Mouse (Mus musculus): ENCODE measurements around the gene Skida1.

The Skida1 gene

GRCm38 (mm10) chr2:18055016-18055928, 6.4 kb upstream of the Skida1 start, which contains the start of gene Mllt10:
TSS of gene Mllt10 (plus strand) at chr2:18055237.
- no peak for DNase-seq

DNA sequence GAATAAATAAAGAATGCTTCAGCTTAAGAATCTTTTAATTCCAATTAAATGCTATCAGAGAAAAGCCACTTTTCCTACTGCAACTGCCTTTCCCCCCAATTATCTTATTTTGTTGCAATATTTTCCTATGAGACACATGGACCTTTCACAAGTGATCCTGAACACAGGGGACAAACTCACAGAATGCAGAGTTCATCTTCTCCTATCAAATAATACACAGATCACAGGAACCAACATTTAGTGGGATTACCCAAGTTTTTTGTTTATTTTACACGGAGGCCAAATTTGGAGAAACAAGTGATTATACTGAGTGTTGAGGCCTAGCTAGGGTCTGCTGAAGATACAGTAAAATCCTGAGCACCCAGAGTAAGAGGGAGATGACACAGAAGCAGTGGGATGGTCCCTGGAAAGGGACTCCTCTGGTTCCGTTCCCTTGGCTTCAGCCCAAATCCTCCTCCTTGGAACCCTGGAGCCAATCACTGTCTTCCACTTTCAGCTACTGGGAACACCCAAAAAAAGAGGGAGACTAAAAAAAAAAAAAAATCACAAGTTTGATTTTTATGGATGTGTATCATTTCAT, 5.2 kb upstream of the Skida1 start:
- DNase-seq = peak in 1 of 2 experiments; percentile 30

- no peak for DNase-seq
These were observed 4.5 kb upstream of the Skida1 start for GRCm38 (mm10) chr2:18053243-18053950.

GRCm38 (mm10) chr2:18052581-18052980, 3.7 kb upstream of the Skida1 start:
- no peak for DNase-seq

DNA sequence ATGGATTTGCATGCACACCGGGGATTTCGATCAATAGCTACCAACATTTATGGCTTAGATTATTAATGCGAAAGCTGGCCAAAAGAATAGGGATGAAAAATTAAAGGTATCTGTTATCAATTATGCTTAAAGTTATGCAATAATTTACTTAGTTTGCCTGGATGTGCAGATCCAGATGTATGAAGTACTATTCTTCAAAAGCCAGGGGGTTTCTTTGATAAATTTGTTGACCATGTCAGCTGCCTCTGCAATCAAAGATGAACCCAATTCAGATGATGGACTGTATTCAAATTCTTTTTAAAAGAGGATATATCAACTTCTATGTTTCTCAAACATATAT, 3.0 kb upstream of the Skida1 start:
- no peak for DNase-seq

DNA sequence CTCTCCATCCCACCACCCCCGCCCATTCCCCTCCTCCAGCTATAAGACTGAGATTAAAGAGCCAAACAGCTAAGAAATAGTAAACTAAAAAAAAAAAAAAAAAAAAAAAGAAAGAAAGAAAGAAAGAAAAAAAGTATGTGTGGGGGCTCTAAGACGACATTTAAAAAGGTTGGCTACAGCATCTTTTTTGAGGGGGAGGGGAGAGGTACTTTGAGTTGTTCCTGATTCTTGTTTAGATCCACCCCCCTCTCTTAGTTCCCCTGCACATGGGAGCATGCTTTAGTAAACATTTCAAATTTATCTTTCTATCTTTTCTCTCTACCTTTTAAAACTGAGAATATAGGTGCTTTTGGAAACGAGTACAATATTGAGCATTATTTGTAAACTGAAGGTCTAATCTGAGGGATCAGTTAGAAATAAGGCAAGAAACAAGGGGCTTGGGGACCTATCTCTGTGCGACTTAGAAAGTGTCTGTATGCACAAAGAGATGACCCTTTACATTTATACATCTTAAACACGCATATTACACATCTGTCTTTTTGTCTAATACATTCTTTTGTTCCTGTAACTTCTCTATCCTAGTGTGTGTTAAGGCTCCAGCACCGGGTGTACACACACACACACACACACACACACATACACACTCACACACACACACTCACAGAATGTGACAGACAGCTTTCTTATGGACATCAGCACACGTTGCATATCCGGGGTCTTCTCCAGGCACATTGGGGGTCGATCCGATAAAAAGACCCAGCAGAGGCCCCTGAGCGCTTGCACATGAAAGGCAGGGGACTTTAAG, 2.4 kb upstream of the Skida1 start:
- no peak for DNase-seq

DNA sequence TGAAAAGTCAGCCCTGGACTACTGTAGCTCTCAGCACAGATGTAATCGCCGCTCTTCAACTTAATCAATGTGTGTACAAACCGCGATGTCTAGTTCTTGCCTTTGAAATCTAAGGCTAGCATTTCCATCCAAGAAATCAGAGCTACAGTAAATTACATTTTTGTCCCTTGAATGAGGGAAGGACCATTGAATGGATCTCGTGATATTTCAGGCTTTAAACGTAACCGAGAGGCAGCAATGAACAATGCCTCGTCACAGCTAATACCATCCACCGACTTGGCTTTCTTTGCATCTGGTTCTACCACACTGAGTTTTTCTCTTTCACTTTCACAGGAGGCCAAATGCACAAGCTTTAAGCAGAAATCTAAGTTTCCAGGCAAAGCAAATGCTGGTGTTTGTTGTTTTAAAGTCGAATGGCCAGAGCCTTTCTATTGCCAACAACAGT, 1.7 kb upstream of the Skida1 start:
- DNase-seq = no peak

DNA sequence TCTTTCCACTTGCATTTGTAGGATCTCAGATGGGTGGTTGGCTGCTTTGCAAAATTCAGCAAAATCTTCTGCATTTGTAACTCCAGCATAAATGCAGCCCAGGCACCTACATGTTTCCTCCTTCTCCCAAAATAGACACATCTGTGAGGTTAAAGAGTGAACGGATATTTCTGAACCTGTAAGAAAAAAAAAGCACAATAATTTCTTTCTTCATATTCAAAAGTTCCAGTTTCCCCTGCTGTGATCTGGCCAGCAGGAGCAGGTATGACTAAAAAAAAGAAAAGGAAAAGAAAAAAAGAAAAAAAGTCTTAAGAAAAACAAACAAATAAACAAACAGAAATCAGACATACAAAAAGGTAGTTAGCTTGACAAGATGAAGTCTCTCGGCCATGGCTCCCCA, 1.2 kb upstream of the Skida1 start:
- DNase-seq = no peak

DNA sequence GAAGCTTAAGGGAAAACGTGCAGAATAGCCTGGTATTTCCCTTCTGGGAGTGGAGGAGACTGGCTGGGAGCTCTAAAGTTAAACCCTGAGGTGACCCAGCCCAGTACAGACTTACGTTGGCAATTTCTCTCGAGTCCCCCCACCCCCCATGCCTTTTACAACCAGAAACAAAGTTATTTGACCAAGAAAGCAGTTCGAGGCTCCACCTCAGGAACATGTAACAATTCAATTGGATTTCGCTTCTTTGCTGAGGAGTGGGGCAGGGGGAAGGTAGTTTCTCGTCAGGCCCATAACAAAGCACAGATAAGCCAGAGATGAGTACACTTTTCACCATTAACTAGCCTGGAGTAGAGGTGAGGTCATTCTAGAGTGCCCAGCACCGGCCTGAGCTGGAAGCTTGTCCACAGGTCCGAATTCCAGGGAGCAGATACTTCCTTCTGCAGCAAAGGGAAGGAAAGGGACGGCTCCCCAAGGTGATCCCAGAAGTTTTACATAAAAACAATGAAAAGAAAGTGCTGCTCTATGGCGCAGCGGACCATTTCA, 499 bp upstream of the Skida1 start:
- peak; percentile 22 to 34 for DNase-seq

GRCm38 (mm10) chr2:18047646-18048452, 1.0 kb downstream of the Skida1 start:
- DNase-seq = peak; percentile 88 to 91

GRCm38 (mm10) chr2:18046758-18047645, 1.8 kb downstream of the Skida1 start:
- DNase-seq = peak; percentile 83 to 85

DNA sequence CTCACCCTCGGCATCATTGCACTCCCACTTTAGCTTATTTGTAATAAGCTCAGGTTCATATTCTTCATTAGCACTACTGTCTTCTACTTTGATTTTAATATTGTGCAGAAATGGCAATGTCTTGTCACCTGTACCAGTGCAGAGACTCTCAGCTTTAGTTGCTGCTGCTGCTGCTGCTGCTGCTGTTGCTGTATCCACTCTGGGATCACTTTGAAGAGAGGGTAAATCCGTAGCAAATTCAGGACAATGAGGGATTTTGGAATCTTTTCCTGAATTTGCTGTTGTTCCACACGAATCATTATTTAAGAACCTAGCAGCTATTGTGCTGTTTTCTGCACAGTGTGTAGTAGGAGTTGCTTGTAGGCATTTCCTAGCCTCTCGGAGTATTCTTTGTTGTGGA, 2.7 kb downstream of the Skida1 start:
- no peak for DNase-seq

DNA sequence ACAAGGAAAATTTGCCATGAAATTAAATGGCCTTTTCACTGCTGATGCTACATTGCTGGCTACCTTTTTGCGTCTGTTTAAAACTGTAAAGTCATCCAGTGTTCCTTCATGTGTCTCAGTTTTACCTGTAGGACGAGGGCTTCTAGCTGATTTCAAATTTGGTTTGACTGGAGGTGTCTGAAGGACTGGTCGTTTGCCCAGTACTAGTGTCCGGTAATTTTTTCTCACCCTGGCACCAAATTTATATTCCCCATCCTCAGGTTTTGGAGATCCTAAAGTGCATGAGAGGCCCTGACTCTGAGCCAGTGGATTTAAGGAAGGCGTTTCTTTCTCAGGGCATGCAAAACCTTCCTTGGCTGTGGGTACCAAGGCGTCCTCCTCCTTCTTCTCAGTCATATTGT, 3.1 kb downstream of the Skida1 start:
- DNase-seq = no peak

DNA sequence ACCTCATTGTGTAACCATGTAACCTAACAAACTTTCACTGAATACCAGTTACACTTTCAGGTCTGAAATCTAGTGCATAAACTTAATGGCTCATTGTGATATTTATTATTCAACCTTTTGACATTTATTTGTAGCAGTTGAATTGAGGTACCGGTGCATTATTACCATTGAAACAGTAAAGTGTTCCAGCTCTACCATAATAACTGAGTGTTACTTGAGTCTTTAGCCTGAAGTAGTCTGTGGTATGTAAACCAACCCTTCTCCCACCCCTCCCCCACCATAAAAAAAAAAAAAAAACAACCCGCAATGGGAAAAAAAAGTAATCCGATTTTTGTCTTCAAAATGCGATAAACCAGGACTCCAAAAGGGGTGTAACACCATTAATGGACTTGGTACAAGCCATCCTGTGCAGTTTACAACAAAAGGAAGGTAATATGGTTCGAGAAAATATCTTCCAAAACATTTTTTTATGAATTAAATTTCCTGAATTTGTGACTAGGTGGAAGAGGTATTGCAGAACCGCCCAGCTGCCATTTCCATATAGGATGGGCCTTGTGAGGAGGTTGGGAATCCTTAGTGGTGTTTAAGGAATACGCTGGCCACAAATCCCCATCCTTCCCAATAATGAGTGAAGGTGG, 3.6 kb downstream of the Skida1 start:
- no peak for DNase-seq

GRCm38 (mm10) chr2:18041199-18041885, 7.5 kb downstream of the Skida1 start:
- peak; percentile 46 to 52 for DNase-seq

GRCm38 (mm10) chr2:18040347-18041160, 8.3 kb downstream of the Skida1 start:
- DNase-seq = peak; percentile 34 to 49

DNA sequence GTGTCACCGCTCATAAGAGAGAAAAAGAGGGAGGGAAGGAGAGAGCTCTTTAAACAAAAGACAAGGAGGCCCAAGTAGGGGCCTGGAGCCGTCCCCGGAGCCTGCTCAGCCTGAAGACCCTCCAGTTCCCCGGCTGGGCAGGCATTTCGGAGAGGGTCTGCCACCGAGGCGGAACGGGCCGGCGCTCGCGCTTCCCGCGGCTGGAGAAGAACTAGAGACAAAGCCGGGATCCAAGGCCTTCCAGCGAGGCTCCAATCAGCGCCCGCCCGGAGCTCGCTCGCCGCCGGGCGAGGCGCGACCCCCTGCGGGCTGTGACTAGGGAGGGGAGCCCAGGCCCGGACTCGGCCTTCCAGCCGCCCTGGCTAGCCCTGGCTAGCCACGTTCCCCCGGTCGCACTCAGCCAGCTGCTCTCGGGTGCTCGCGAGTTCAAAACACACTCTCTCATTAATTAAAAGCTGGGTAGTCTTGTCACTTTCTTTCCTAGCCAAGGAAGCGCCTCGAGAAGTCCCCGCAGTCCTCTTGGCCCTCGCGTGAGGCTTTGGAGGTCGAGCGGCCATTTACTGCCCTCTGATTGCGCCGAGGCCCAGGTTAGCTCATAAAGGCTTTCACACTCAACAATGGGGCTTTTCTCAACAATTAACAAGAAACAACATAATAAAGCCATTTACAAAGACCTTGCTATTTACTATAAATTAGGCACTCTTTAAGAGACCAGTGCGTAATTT, 9.1 kb downstream of the Skida1 start:
- peak; percentile 53 to 62 for DNase-seq

DNA sequence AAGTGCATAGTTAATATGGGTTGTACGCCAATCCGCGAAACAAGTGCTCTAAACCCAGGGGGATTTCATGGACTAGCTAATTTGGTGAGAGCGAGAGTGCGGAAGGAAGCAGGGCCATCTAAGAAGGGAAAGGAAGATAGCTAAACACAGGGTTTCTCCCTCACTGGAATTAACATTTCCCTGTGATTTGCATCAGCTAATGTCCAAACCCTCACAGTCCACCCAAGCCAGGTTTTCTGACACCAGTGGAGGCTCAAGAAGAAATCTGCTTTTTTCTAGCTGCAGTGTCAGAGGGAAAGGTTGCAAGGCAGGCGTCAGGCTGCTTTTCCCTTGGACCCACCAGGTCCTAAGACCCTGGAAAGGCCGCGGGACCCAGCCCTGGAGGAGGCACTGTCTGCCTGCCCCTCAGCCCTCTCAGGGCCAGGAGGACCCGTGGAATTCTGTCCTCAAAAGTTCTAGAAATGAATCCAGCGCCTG, 9.9 kb downstream of the Skida1 start:
- DNase-seq = no peak

Data from cerebellum, postnatal 25 days (tissue).